Mouse (Mus musculus): ENCODE measurements at regions not wholly inside any gene's neighbourhood (a gene's known extent, or its start where the extent isn't known, plus 50 kb on each side); places are given as distances from the start of the nearest gene placed in this dataset.

- Histone ChIP-seq H3K36me3 (no peaks in the 10 kb centered on the region), H3K27me3 (replicated peaks) (no peaks in the 10 kb centered on the region), H3K4me1 (replicated peaks) (no peaks in the 10 kb centered on the region), H3K27ac (no peak overlapping the region), H3K4me2 (replicated peaks) (no peak overlapping the region), H3K9ac (no peak overlapping the region), H3K4me3 (replicated peaks) (no peak overlapping the region), H3K9me3 (no peaks in the 10 kb centered on the region)
- no peak for ATAC-seq
Measured at GRCm38 (mm10) chr14:105841888-105842287, 54.7 kb downstream of the Spry2 start.

- no peaks in the 10 kb centered on the region for H3K9me3 ChIP-seq
- no peak overlapping the region for H3K9ac ChIP-seq
- H3K27me3 ChIP-seq (replicated peaks) = no peaks in the 10 kb centered on the region
- no peak overlapping the region for H3K4me3 ChIP-seq (replicated peaks)
- WGBS = 68% methylated on average over 3 of the region's 3 CpGs
- H3K4me2 ChIP-seq (replicated peaks) = no peak overlapping the region
- H3K27ac ChIP-seq = no peak overlapping the region
- H3K36me3 ChIP-seq = no peaks in the 10 kb centered on the region
- no peaks in the 10 kb centered on the region for H3K4me1 ChIP-seq (replicated peaks)
- ATAC-seq = no peak
Measured at GRCm38 (mm10) chr14:105837533-105837932, 59.1 kb downstream of the Spry2 start.

GRCm38 (mm10) chr14:105830701-105831100 lies 65.9 kb downstream of the Spry2 start:
- Histone ChIP-seq H3K36me3 (no peaks in the 10 kb centered on the region), H3K27me3 (replicated peaks) (no peaks in the 10 kb centered on the region), H3K27ac (no peak overlapping the region), H3K9me3 (no peaks in the 10 kb centered on the region), H3K9ac (no peak overlapping the region), H3K4me1 (replicated peaks) (no peaks in the 10 kb centered on the region), H3K4me3 (replicated peaks) (no peak overlapping the region), H3K4me2 (replicated peaks) (no peak overlapping the region)
- WGBS = 82% methylated on average over 12 of the region's 12 CpGs
- ATAC-seq = no peak

GRCm38 (mm10) chr14:105830301-105830700 lies 66.3 kb downstream of the Spry2 start:
- ATAC-seq = no peak
- Histone ChIP-seq H3K4me3 (replicated peaks) (no peak overlapping the region), H3K9ac (no peak overlapping the region)

DNA sequence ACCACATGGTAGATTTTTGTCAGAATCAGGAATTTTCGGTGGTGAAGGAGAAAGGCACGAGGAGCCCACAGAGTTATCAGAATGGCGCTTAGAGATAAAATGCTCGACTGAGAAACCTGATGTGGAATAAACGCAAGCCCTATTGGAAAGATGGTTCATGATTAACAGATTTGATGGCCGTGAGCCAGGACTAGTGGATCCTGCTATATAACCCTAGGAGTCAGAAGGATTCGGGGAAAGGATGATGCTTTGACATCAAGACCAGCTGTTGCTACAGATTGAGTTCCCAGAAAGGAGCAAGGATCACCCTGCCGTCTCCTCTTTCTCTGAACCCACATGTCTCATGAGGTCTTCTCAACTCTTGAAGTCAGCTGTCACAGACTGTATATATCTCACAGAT lies 73.5 kb downstream of the Spry2 start:
- ATAC-seq = peak; percentile 43; the same call in 1 of the 2 replicates
- Histone ChIP-seq H3K27ac (no peak overlapping the region), H3K4me1 (replicated peaks) (no peaks in the 10 kb centered on the region), H3K4me2 (replicated peaks) (no peak overlapping the region), H3K9me3 (no peaks in the 10 kb centered on the region), H3K36me3 (no peaks in the 10 kb centered on the region), H3K9ac (no peak overlapping the region), H3K4me3 (replicated peaks) (no peak overlapping the region), H3K27me3 (replicated peaks) (no peaks in the 10 kb centered on the region)
- 61% methylated on average over 8 of the region's 8 CpGs for WGBS

More at GRCm38 (mm10) chr14:105830301-105830700, 66.3 kb downstream of the Spry2 start:
- no peaks in the 10 kb centered on the region for H3K36me3 ChIP-seq
- 55% methylated on average over 4 of the region's 4 CpGs for WGBS
- no peaks in the 10 kb centered on the region for H3K4me1 ChIP-seq (replicated peaks)
- no peaks in the 10 kb centered on the region for H3K27me3 ChIP-seq (replicated peaks)
- no peak overlapping the region for H3K4me2 ChIP-seq (replicated peaks)
- no peak overlapping the region for H3K27ac ChIP-seq
- H3K9me3 ChIP-seq = no peaks in the 10 kb centered on the region

GRCm38 (mm10) chr14:105822653-105823052 lies 74.0 kb downstream of the Spry2 start:
- Histone ChIP-seq H3K9ac (no peak overlapping the region), H3K4me3 (replicated peaks) (no peak overlapping the region), H3K9me3 (no peaks in the 10 kb centered on the region), H3K27me3 (replicated peaks) (no peaks in the 10 kb centered on the region), H3K4me2 (replicated peaks) (no peak overlapping the region), H3K36me3 (no peaks in the 10 kb centered on the region), H3K27ac (no peak overlapping the region), H3K4me1 (replicated peaks) (no peaks in the 10 kb centered on the region)
- ATAC-seq = no peak
- 70% methylated on average over 9 of the region's 9 CpGs for WGBS

DNA sequence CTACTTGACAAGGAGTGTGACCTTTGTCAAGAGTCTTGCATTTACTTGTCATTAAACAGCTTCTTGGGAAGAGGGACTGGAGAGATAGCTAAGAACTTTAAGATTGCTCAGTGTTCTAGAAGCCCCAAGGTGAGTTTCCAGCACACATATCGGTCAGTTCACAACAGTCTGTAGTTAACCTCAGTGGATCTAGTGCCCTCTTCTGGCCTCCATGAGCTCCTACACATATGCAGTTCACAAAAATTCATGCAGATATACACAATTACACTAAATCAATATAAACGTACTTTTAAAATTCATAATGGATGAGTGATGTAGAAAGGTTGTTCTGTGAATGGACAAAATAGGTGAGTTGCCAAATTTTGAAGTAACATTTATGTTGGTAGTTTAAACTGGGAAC lies 77.1 kb downstream of the Spry2 start:
- Histone ChIP-seq H3K9me3 (no peaks in the 10 kb centered on the region), H3K4me2 (replicated peaks) (no peak overlapping the region), H3K27ac (no peak overlapping the region), H3K9ac (no peak overlapping the region), H3K27me3 (replicated peaks) (no peaks in the 10 kb centered on the region), H3K4me3 (replicated peaks) (no peak overlapping the region), H3K4me1 (replicated peaks) (0 out of 2 replicates have a peak, but pooled peaks cover 3% of the 10 kb centered on the region), H3K36me3 (no peaks in the 10 kb centered on the region)
- WGBS = 95% methylated on average over 2 of the region's 2 CpGs
- ATAC-seq = no peak

GRCm38 (mm10) chr14:105818841-105819240 lies 77.8 kb downstream of the Spry2 start:
- WGBS = 93% methylated on average over 3 of the region's 3 CpGs
- H3K9ac ChIP-seq = no peak overlapping the region
- no peak for ATAC-seq

GRCm38 (mm10) chr14:105817481-105817880 lies 79.1 kb downstream of the Spry2 start:
- Histone ChIP-seq H3K9me3 (no peaks in the 10 kb centered on the region), H3K4me1 (replicated peaks) (0 out of 2 replicates have a peak, but pooled peaks cover 3% of the 10 kb centered on the region), H3K27ac (no peak overlapping the region), H3K9ac (no peak overlapping the region), H3K4me2 (replicated peaks) (no peak overlapping the region), H3K27me3 (replicated peaks) (no peaks in the 10 kb centered on the region), H3K36me3 (no peaks in the 10 kb centered on the region), H3K4me3 (replicated peaks) (no peak overlapping the region)
- WGBS = 93% methylated on average over 6 of the region's 6 CpGs
- no peak for ATAC-seq

More at GRCm38 (mm10) chr14:105818841-105819240, 77.8 kb downstream of the Spry2 start:
- no peaks in the 10 kb centered on the region for H3K36me3 ChIP-seq
- no peaks in the 10 kb centered on the region for H3K27me3 ChIP-seq (replicated peaks)
- no peak overlapping the region for H3K4me3 ChIP-seq (replicated peaks)
- no peaks in the 10 kb centered on the region for H3K9me3 ChIP-seq
- H3K4me2 ChIP-seq (replicated peaks) = no peak overlapping the region
- H3K4me1 ChIP-seq (replicated peaks) = 0 out of 2 replicates have a peak, but pooled peaks cover 3% of the 10 kb centered on the region
- no peak overlapping the region for H3K27ac ChIP-seq

- Histone ChIP-seq H3K27ac (no peak overlapping the region), H3K4me1 (replicated peaks) (0 out of 2 replicates have a peak, but pooled peaks cover 3% of the 10 kb centered on the region), H3K27me3 (replicated peaks) (no peaks in the 10 kb centered on the region), H3K36me3 (no peaks in the 10 kb centered on the region), H3K9ac (no peak overlapping the region), H3K4me3 (replicated peaks) (peak overlapping the region; percentile 22), H3K9me3 (no peaks in the 10 kb centered on the region), H3K4me2 (replicated peaks) (peak overlapping the region; percentile 59)
- ATAC-seq = peak; percentile 92
- 18% methylated on average over 6 of the region's 6 CpGs for WGBS
Measured at GRCm38 (mm10) chr14:105815827-105816226, 80.8 kb downstream of the Spry2 start.

GRCm38 (mm10) chr14:105815281-105815680 lies 81.3 kb downstream of the Spry2 start:
- H3K9ac ChIP-seq = no peak overlapping the region
- ATAC-seq = peak; percentile 88
- peak overlapping the region; percentile 59 for H3K4me2 ChIP-seq (replicated peaks)
- 0 out of 2 replicates have a peak, but pooled peaks cover 3% of the 10 kb centered on the region for H3K4me1 ChIP-seq (replicated peaks)
- no peak overlapping the region for H3K27ac ChIP-seq
- no peaks in the 10 kb centered on the region for H3K27me3 ChIP-seq (replicated peaks)
- WGBS = 18% methylated on average over 12 of the region's 12 CpGs
- H3K36me3 ChIP-seq = no peaks in the 10 kb centered on the region
- no peaks in the 10 kb centered on the region for H3K9me3 ChIP-seq
- H3K4me3 ChIP-seq (replicated peaks) = peak overlapping the region; percentile 22

DNA sequence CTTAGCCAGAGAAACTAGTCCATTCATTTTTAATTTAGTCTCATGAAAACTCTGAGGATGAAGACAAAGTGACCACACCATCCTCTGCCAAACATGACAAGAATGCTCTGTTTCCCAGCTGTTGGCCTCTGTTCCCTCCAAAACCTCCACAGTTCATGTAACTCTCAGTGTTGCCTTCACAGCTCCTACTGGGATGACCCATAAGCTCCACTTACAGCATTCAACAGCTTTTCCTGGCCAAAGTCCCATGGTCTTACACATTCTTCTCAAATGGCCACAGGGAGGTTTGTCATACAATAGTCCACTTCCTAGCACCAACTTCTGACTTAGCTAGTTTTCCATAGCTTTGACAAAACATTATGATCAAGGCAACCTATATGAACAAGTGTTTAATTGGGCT lies 83.0 kb downstream of the Spry2 start:
- no peaks in the 10 kb centered on the region for H3K27me3 ChIP-seq (replicated peaks)
- ATAC-seq = no peak
- H3K4me2 ChIP-seq (replicated peaks) = no peak overlapping the region
- no peaks in the 10 kb centered on the region for H3K36me3 ChIP-seq
- H3K9me3 ChIP-seq = no peaks in the 10 kb centered on the region
- H3K4me1 ChIP-seq (replicated peaks) = 0 out of 2 replicates have a peak, but pooled peaks cover 3% of the 10 kb centered on the region
- H3K27ac ChIP-seq = no peak overlapping the region
- H3K4me3 ChIP-seq (replicated peaks) = no peak overlapping the region
- H3K9ac ChIP-seq = no peak overlapping the region

DNA sequence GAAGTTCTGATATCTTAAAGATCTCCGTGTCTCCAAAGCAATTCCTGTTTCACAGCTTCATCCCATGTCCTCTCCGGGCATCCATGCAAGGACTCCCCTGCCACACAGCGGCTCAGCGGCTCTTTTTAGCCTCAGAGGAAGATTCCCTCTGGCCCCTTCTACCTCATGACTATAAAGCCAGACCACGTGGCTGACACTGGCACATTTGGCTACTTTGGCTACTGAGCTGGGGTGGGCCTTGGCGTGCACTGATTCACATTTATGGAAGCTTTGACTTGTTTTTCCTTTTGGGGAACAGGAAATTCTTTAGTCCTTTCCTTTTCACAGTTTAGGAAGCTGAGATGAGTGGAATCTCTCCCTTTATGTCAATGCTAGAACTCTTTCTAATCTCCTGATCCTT lies 83.5 kb downstream of the Spry2 start:
- Histone ChIP-seq H3K4me1 (replicated peaks) (0 out of 2 replicates have a peak, but pooled peaks cover 3% of the 10 kb centered on the region), H3K27me3 (replicated peaks) (no peaks in the 10 kb centered on the region), H3K27ac (no peak overlapping the region), H3K4me3 (replicated peaks) (no peak overlapping the region), H3K9me3 (no peaks in the 10 kb centered on the region), H3K4me2 (replicated peaks) (no peak overlapping the region), H3K9ac (no peak overlapping the region), H3K36me3 (no peaks in the 10 kb centered on the region)
- no peak for ATAC-seq
- 94% methylated on average over 6 of the region's 6 CpGs for WGBS
